Mouse (Mus musculus) lung, adult 2 months (tissue): Measurements from ENCODE around the gene Rras.

ENCODE experiments used
- CTCF ChIP-seq: fragments of 200-500 bp; IDR thresholded peaks from 2 replicates; pipeline ENCODE4 v1.5.1; 2011; ENCODE audit warnings: mild to moderate bottlenecking, low read length, control low read depth; ENCODE audit not compliant: insufficient read depth
- POLR2A ChIP-seq: fragments of 200-500 bp; IDR thresholded peaks from 2 replicates; pipeline ENCODE4 v1.6.1; 2011; ENCODE audit warnings: low read depth, mild to moderate bottlenecking, control low read depth, low read length, borderline replicate concordance; ENCODE audit errors: extremely low read depth

DNA sequence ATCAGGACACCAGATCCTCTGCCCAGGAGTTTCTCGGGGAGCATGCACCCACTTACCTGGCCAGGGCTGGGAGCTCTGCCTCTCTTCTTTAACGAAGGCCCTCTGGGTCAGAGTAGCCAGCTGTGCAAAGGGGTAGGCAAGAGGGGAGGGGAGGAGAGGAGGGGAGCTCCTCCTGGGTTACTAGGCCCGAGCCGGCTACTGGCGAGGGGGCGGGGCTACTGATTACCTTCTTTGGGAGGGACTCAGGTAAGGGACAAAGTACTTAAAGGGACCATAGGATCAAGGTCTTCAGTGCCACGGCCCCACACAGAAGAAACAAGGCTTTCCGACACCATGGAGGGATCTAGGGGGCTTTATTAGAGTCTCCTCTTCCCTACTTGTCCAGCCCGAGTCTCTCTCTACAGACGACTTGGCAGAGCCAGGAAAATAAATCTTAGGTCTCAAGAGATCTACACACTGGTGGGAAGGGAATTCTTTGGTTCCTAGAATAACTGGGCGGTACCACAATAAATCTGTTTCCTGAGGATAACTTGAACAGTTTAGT is 43.8 kb downstream of the Rras start:
- TF ChIP-seq POLR2A (no peak), CTCF (no peak)
